Mouse (Mus musculus): ENCODE measurements around the gene Nudt22.

DNA sequence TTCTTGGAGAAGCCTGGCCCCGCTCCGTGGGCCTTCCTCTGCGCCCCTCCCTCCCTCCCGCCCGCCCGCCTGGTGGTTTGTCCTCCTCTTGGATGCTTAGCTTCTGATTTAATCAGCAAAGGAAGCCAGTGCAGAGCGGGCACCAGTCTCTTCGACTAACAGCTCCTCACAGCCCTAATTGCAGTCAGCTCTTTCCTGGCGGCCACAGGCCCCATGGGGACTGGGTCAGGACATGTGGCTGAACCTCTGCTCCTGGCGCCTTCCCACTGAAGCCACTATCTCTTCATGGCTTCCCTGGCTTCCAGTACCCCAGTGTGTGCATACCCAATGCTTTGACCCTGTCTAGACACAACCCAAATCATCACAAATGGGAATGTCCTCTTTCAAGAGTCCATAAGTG lies 39.5 kb downstream of the Nudt22 start:
- no peak for TF ChIP-seq TAL1 (conservative IDR thresholded peaks at IDR 0.05; ENCODE audit: low read depth, low read length)
- TF ChIP-seq CTCF (IDR thresholded peaks at IDR 0.05; ENCODE audit: low read depth, low read length), result no peak
- no peak for TF ChIP-seq POLR2AphosphoS5 (IDR thresholded peaks at IDR 0.05; ENCODE audit: insufficient replicate concordance, low read depth, low read length)
- no peak for TF ChIP-seq GATA1 (IDR thresholded peaks at IDR 0.05; ENCODE audit: borderline replicate concordance, low read length)
- TF ChIP-seq GATA2 (IDR thresholded peaks at IDR 0.05; ENCODE audit: borderline replicate concordance, low read depth, low read length), result no peak

Data from G1E (cell line).